Mouse (Mus musculus) MEL-GATA-1-ER (cell line): Measurements from ENCODE around the gene Ccdc194.

ENCODE experiments used
- DNase-seq: peaks from one replicate; pipeline ENCODE4 v3.0.0-alpha.2; 2012; ENCODE audit warnings: low read depth; ENCODE audit errors: extremely low read depth

Ccdc194 gene

DNA sequence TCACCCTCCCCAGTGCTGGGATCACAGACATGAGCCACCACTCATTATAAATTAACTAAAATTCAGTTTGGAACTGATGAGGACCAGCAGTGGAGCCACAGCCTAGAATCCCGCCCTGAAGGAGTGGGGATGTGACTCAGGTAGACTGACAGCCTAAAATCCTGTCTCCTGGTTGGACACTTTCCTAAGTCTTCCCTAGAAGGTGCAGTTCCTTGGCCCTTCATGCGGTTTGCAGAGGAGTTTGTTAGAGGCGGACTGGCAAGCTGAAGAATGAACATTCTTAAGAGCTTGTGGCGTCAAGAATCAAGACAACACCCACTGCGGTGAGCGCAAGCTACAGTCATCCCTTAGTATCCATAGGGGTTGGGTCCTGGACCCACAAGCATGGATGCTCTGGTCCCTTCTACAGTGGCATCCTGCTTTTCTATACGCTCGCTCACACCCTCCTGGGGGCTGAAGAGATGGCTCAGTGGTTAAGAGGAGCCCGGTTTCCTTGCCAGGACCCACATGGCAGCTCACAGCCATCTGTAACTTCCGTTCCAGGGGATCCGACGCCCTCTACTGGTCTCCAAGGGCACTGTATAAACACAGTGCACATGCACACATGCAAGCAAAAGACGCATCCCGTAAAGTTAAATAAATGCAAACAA, 48.2 kb downstream of the Ccdc194 start:
- peak; percentile 70 for DNase-seq

DNA sequence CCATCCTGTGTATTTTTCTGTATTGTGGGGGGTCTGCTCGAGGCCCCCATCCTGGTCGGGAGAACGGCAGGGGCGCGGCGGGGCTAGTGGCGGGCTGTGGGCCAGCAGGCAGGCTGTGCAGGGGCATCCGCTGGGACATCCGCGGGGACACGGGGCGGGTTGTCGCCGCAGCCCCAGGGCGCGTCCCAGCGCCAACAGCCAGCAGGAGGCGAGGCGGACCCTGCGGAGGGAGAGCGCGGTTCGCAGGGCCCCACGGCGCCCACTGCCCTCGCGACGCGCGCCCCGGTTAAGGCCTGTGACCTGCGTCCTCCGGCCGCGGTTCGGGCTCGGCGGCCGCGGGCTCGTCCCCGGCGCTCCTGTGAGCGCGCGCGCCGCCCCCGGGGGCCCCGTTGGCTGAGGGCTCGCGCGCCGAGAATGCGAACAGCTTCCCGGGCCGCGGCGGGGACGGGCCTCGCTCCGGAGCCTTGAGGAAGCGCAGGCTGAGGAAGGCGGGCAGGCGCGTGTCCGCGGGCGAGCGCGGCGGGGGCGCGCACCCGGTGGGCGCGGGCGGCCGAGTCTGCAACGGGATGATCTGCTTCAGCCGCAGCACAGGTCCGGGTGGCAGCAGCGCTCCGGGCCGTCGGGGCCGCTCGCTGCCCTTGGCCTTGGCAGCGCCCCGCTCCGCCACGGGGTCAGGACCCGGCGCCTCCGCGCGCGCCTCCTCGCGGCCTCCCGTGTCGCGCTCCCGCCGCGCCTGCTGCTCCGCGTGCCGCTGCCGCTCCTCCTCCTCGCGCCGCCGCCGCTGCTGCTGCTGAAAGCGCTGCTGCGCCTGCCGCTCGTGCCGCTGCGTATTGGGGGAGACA, 49.2 kb downstream of the Ccdc194 start:
- DNase-seq, result no peak

DNA sequence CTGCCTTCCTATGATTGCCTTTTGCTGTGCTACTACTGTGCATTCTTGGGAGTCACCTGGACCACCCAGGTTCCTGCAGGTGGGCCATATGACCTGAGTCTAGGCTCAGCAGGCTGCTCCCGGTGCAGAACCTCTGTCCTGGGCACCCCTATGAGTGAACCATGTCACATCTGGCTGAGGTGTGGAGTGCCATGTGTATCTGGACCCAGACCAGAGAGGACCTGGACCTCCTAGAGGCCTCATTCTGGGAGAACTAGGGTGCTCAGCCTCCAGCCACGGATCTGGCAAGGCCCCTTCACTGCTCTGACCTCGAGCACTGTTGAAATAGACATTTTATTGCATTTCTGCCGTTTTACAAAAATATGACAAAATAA, 49.8 kb downstream of the Ccdc194 start:
- no peak for DNase-seq

DNA sequence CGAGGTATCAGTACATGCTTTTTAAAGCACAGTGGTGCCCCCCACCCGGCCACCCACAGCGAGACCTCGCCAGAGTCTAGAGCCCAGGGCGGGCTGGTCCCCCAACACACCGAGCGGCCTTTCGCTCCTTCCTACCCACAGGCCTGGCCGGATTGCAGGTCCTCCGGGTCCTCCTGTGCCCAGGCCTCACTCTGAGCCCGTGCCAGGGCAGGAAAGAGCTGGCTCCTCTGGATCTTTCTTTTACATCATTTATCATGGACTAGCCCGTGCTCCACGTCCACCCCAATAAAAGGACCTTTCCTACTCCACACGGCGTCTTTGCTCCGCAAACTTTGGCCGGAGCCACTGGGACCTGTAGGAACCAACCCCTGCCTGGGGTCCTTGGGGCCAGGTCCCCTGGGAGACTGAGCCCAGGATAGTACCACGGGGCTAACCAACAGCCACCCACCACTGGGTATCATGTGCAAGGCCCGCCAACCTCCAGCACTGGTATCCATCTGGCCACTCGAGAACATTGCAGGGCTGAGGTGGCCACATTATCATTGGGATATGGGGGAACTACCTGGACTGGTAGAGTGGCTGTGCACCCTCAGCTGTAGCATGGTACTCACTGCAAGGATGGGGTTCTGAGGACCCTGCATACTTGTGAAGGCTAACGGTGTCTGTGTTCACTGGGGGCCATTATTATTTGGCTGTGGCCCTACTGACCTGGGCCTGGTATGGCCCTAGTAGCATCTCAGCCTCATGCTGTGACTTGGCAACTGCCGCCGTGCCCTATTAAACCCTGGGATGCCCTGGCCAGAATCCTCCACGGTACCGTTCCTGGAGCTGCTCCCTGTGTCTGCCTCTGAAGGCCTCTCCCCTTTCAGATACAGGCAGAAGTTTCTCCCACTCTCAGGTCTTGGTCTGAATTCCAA, 50.5 kb downstream of the Ccdc194 start:
- DNase-seq, result no peak

DNA sequence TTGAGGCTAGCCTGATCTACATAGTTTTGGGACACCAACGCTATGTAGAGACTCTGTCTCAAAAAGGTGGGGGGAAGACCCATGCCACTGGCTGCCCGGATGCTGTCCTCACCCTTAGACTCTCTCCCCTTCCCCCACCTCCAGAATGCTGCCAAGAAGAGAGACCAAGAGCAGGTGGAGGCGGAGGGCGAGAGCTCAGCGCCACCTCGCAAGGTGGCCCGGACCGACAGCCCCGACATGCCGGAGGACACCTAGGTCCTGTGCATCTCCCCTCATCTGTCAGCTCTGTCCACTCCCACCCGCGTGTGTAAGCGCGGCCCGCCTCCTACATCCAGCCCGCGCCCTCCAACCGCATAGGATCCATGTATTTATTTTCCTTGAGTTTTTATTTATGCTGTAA, 51.2 kb downstream of the Ccdc194 start:
- DNase-seq, result no peak

DNA sequence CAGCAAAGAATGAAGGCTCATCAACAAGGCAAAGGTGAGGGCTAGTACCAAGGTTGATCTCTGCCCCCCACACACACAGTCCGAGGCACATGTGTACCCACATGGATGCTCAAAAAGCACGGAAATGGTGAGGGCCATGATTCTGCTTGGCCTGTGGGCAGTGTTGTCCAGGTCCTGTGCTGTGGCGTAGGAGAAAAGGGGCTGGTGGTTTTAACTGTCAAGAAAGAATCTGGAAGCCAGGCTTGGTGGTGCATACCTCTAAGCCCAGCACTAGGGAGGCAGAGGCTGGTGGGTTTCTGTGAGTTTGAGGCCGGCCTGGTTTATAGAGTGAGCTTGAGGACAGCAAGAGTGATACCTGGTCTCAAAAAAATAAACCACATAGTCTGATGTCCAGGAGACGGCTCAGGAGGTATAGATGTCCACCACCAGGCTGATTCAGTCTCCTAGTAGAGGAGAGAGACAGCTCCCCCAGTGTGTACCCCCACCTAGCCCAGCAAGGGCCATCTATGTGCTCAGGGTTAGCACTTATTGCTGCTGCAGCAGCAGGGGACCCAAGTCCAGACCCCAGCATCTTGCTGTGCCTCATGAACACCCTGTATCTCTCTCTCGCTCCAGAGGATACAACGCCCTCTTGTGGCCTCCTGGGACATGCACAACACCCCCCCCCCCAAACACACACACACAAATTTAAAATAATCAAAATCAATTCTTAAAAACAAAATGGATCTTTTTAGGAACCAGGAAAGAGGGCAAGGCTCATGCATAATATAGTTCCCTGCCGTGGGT, 52.7 kb downstream of the Ccdc194 start:
- DNase-seq, result no peak

DNA sequence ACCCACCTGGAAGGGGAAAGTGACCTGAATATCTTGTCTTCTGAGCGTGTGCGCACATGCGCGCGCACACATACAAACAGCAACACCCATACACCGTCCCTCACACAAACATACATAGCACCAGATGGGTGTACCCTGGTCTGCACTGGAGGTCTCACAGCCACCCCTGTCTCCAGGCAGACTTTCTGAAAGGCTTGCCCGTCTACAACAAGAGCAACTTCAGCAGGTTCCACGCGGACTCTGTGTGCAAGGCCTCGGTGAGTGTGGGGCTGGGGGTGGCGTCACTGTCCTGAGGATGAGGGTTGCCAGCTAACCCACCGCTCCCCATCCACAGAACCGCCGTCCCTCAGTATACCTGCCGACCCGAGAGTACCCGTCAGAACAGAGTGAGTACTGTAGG, 53.6 kb downstream of the Ccdc194 start:
- no peak for DNase-seq

DNA sequence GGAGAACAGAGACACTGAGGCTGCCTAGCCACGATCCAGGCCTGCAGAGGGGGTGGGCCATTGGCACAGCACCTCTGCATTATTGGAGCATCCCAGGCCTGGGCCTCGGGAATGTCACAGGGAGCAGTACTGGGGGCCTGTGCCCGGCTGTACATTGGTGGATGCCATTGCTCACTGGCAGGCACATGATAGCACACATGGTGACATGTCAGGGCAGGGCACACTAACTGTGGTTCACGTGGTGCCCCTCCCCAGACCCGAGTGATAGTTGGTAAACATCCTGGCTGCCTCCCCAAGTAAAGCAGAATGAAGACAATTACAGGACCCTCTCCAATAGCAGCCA, 54.6 kb downstream of the Ccdc194 start:
- DNase-seq, result no peak

DNA sequence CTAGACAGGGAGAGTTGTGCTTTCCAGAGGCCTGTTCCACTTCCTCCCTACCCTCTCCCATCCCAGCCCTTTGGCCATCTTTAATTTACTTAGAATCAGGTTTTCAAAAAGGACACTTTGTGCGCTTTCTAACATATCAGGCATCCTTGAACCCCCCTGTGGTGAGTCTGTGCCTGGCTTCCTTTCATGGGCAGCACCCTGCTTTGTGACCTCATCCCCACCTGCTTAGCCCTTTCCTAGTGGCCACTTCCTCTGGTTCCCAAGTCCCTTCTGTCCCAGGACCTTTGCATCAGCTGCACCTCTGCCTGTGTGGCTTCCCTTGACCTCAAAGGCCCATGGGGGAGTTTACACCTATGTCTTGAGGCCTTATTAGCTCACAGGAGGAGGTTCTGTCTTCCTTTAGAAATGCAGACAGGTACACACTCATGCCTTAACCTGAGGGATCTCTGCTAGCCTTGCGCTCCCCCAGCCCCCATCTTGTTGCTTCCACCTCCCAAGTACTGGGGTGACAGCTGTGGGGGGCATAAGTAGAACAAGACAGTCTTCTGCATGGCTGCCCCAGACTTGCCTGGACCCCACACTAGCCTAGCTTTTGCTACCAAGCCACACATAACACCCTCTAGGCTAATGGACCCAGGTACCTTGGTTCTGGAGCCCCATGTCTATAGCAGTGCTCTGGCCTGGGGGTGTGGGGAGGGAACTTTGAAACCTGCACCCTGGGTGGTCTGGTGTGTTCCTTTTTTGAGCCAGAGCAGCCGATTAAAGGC, 55.2 kb downstream of the Ccdc194 start:
- DNase-seq, result no peak
